Mouse (Mus musculus): ENCODE measurements around the gene Fbxo34. TPM values are rescaled to one million over a fixed set of nuclear protein-coding genes. Genes with fewer than 3 reads are reported as not detected.
A peak's percentile ranks its signal among the peaks of the same experiment; 100 is the strongest.

The Fbxo34 gene
- polyA plus RNA-seq, 1 experiment = 38.7 TPM

- Histone ChIP-seq H3K9me3 (replicated peaks; ENCODE audit: control insufficient read depth, insufficient read depth, low read length, poor library complexity, severe bottlenecking) (no peaks in the 10 kb centered on the region), H3K9ac (ENCODE audit: low read depth, poor library complexity, severe bottlenecking) (no peak overlapping the region), H3K27me3 (ENCODE audit: control insufficient read depth, insufficient read depth, low read length, poor library complexity, severe bottlenecking) (no peaks in the 10 kb centered on the region), H3K27ac (ENCODE audit: insufficient read depth, low read length) (no peak overlapping the region), H3K36me3 (ENCODE audit: control insufficient read depth, insufficient read depth, low read length, poor library complexity, severe bottlenecking) (peaks cover 66% of the 10 kb centered on the region), H3K4me3 (ENCODE audit: low read depth, low read length) (no peak overlapping the region), H3K4me1 (ENCODE audit: control insufficient read depth, insufficient read depth, low read length) (no peaks in the 10 kb centered on the region)
- no peak for TF ChIP-seq POLR2A (IDR thresholded peaks at IDR 0.05; ENCODE audit: insufficient read depth, low read length)
- no peak for TF ChIP-seq CTCF (IDR thresholded peaks at IDR 0.05; ENCODE audit: low read depth, low read length)
- no peak for TF ChIP-seq EP300 (IDR thresholded peaks at IDR 0.05; ENCODE audit: insufficient read depth, low read depth, low read length)
Observed at GRCm38 (mm10) chr14:47544286-47544685, 94.1 kb downstream of the Fbxo34 start.

GRCm38 (mm10) chr14:47544877-47545276 lies 94.7 kb downstream of the Fbxo34 start:
- Histone ChIP-seq H3K27me3 (ENCODE audit: control insufficient read depth, insufficient read depth, low read length, poor library complexity, severe bottlenecking) (no peaks in the 10 kb centered on the region), H3K4me1 (ENCODE audit: control insufficient read depth, insufficient read depth, low read length) (no peaks in the 10 kb centered on the region), H3K4me3 (ENCODE audit: low read depth, low read length) (no peak overlapping the region), H3K9ac (ENCODE audit: low read depth, poor library complexity, severe bottlenecking) (no peak overlapping the region), H3K36me3 (ENCODE audit: control insufficient read depth, insufficient read depth, low read length, poor library complexity, severe bottlenecking) (peaks cover 68% of the 10 kb centered on the region), H3K27ac (ENCODE audit: insufficient read depth, low read length) (no peak overlapping the region), H3K9me3 (replicated peaks; ENCODE audit: control insufficient read depth, insufficient read depth, low read length, poor library complexity, severe bottlenecking) (no peaks in the 10 kb centered on the region)
- TF ChIP-seq POLR2A (IDR thresholded peaks at IDR 0.05; ENCODE audit: insufficient read depth, low read length) = no peak
- TF ChIP-seq EP300 (IDR thresholded peaks at IDR 0.05; ENCODE audit: insufficient read depth, low read depth, low read length) = no peak
- TF ChIP-seq CTCF (IDR thresholded peaks at IDR 0.05; ENCODE audit: low read depth, low read length) = no peak

- no peak for TF ChIP-seq CTCF (IDR thresholded peaks at IDR 0.05; ENCODE audit: low read depth, low read length)
- TF ChIP-seq POLR2A (IDR thresholded peaks at IDR 0.05; ENCODE audit: insufficient read depth, low read length) = no peak
- no peak for TF ChIP-seq EP300 (IDR thresholded peaks at IDR 0.05; ENCODE audit: insufficient read depth, low read depth, low read length)
- Histone ChIP-seq H3K4me3 (ENCODE audit: low read depth, low read length) (no peak overlapping the region), H3K4me1 (ENCODE audit: control insufficient read depth, insufficient read depth, low read length) (no peaks in the 10 kb centered on the region), H3K36me3 (ENCODE audit: control insufficient read depth, insufficient read depth, low read length, poor library complexity, severe bottlenecking) (peaks cover 52% of the 10 kb centered on the region), H3K27me3 (ENCODE audit: control insufficient read depth, insufficient read depth, low read length, poor library complexity, severe bottlenecking) (no peaks in the 10 kb centered on the region), H3K9me3 (replicated peaks; ENCODE audit: control insufficient read depth, insufficient read depth, low read length, poor library complexity, severe bottlenecking) (no peaks in the 10 kb centered on the region), H3K27ac (ENCODE audit: insufficient read depth, low read length) (no peak overlapping the region), H3K9ac (ENCODE audit: low read depth, poor library complexity, severe bottlenecking) (no peak overlapping the region)
Observed at GRCm38 (mm10) chr14:47551668-47552067, 101.4 kb downstream of the Fbxo34 start.

- Histone ChIP-seq H3K27ac (ENCODE audit: insufficient read depth, low read length) (no peak overlapping the region), H3K36me3 (ENCODE audit: control insufficient read depth, insufficient read depth, low read length, poor library complexity, severe bottlenecking) (peaks cover 42% of the 10 kb centered on the region), H3K9me3 (replicated peaks; ENCODE audit: control insufficient read depth, insufficient read depth, low read length, poor library complexity, severe bottlenecking) (no peaks in the 10 kb centered on the region), H3K9ac (ENCODE audit: low read depth, poor library complexity, severe bottlenecking) (no peak overlapping the region), H3K4me1 (ENCODE audit: control insufficient read depth, insufficient read depth, low read length) (no peaks in the 10 kb centered on the region), H3K4me3 (ENCODE audit: low read depth, low read length) (no peak overlapping the region), H3K27me3 (ENCODE audit: control insufficient read depth, insufficient read depth, low read length, poor library complexity, severe bottlenecking) (no peaks in the 10 kb centered on the region)
- TF ChIP-seq CTCF (IDR thresholded peaks at IDR 0.05; ENCODE audit: low read depth, low read length) (peak; percentile 5), POLR2A (IDR thresholded peaks at IDR 0.05; ENCODE audit: insufficient read depth, low read length) (no peak)
Observed at GRCm38 (mm10) chr14:47553380-47553779, 103.2 kb downstream of the Fbxo34 start.

- TF ChIP-seq POLR2A (IDR thresholded peaks at IDR 0.05; ENCODE audit: insufficient read depth, low read length) = no peak
- TF ChIP-seq CTCF (IDR thresholded peaks at IDR 0.05; ENCODE audit: low read depth, low read length) = no peak
- no peak for TF ChIP-seq EP300 (IDR thresholded peaks at IDR 0.05; ENCODE audit: insufficient read depth, low read depth, low read length)
- no peaks in the 10 kb centered on the region for H3K9me3 ChIP-seq (replicated peaks; ENCODE audit: control insufficient read depth, insufficient read depth, low read length, poor library complexity, severe bottlenecking)
- no peak overlapping the region for H3K4me3 ChIP-seq (ENCODE audit: low read depth, low read length)
- H3K36me3 ChIP-seq (ENCODE audit: control insufficient read depth, insufficient read depth, low read length, poor library complexity, severe bottlenecking) = peaks cover 44% of the 10 kb centered on the region
- H3K4me1 ChIP-seq (ENCODE audit: control insufficient read depth, insufficient read depth, low read length) = no peaks in the 10 kb centered on the region
- H3K9ac ChIP-seq (ENCODE audit: low read depth, poor library complexity, severe bottlenecking) = no peak overlapping the region
- no peaks in the 10 kb centered on the region for H3K27me3 ChIP-seq (ENCODE audit: control insufficient read depth, insufficient read depth, low read length, poor library complexity, severe bottlenecking)
- no peak overlapping the region for H3K27ac ChIP-seq (ENCODE audit: insufficient read depth, low read length)
Observed at GRCm38 (mm10) chr14:47554236-47554635, 104.0 kb downstream of the Fbxo34 start.

- Histone ChIP-seq H3K4me1 (ENCODE audit: control insufficient read depth, insufficient read depth, low read length) (no peaks in the 10 kb centered on the region), H3K4me3 (ENCODE audit: low read depth, low read length) (no peak overlapping the region), H3K27ac (ENCODE audit: insufficient read depth, low read length) (no peak overlapping the region), H3K9ac (ENCODE audit: low read depth, poor library complexity, severe bottlenecking) (no peak overlapping the region), H3K27me3 (ENCODE audit: control insufficient read depth, insufficient read depth, low read length, poor library complexity, severe bottlenecking) (no peaks in the 10 kb centered on the region), H3K36me3 (ENCODE audit: control insufficient read depth, insufficient read depth, low read length, poor library complexity, severe bottlenecking) (peaks cover 40% of the 10 kb centered on the region), H3K9me3 (replicated peaks; ENCODE audit: control insufficient read depth, insufficient read depth, low read length, poor library complexity, severe bottlenecking) (no peaks in the 10 kb centered on the region)
- no peak for TF ChIP-seq CTCF (IDR thresholded peaks at IDR 0.05; ENCODE audit: low read depth, low read length)
- TF ChIP-seq POLR2A (IDR thresholded peaks at IDR 0.05; ENCODE audit: insufficient read depth, low read length) = no peak
- no peak for TF ChIP-seq EP300 (IDR thresholded peaks at IDR 0.05; ENCODE audit: insufficient read depth, low read depth, low read length)
Observed at GRCm38 (mm10) chr14:47555225-47555624, 105.0 kb downstream of the Fbxo34 start.
